Mouse (Mus musculus) fibroblast of lung, adult 2 months (primary cell): ENCODE results near the gene D930007J09Rik.

Experiments
- DNase-seq: peaks from one replicate; pipeline ENCODE4 v3.0.0-alpha.2; 2011; ENCODE audit warnings: low read depth

The D930007J09Rik gene

DNA sequence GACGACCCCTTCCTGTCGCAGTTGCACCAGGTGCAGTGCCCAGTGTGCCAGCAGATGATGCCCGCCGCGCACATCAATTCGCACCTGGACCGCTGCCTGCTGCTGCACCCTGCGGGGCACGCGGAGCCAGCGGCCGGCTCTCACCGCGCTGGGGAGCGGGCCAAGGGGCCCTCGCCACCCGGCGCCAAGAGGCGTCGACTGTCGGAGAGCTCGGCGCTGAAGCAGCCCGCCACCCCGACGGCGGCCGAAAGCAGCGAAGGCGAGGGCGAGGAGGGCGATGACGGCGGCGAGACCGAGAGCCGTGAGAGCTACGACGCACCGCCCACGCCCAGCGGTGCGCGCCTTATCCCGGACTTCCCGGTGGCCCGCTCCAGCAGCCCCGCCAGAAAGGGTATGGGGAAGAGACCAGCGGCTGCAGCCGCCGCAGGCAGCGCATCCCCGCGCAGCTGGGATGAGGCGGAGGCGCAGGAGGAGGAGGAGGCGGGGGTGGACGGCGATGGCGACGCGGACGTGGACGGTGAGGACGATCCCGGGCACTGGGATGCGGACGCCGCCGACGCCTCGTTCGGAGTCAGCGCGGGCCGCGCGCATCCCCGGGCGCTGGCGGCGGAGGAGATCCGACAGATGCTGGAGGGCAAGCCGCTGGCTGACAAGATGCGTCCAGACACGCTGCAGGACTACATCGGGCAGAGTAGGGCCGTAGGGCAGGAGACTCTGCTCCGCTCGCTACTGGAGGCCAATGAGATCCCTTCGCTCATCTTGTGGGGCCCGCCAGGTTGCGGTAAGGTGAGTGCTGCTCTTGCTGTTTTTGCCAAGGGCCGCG, at the start of gene D930007J09Rik:
Gene D930007J09Rik (minus strand): TSS at position 591 of the 823 bp plus-strand sequence.
- no peak for DNase-seq

- no peak for DNase-seq
Observed at GRCm38 (mm10) chr13:32851967-32852366, 49.3 kb upstream of the D930007J09Rik start.

DNA sequence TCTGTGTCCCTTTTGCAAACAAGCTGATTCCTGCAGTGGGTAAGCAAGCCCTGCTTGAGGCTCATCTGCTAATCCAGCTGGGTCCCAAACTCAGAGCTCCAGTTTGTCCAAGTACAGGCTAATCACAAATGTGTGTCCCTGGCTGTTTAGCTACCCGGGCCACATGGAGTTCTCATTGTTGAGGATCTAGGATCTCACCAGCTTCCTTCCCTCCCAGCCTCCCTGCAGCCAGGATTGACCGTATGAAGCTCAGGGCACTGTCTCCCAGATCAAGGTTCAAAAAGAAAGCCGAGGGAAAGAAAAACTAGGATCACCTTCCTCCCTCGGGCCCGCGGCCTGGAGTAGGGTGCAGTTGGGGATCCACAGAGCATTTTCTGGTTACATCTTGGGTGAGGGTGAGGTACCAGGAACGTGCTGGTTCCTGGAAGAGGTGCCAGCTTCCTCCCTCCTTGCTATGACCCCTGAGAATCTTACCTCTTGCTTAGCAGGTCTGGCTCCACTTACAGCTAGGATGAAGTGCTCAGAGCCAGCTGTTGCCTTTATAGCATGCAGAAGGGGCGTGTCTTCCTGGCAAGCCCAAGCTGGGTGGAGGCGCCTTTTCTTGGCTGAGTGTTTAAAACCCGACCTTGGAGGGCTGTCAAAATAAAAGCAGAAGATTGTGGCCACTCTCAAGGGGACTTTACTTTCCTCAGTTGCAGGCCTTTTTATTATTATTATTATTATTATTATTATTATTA, 48.2 kb upstream of the D930007J09Rik start, which contains the start of gene Serpinb1a:
Gene Serpinb1a (minus strand): TSS at position 518 of the 737 bp plus-strand sequence.
- peak; percentile 48 for DNase-seq

DNA sequence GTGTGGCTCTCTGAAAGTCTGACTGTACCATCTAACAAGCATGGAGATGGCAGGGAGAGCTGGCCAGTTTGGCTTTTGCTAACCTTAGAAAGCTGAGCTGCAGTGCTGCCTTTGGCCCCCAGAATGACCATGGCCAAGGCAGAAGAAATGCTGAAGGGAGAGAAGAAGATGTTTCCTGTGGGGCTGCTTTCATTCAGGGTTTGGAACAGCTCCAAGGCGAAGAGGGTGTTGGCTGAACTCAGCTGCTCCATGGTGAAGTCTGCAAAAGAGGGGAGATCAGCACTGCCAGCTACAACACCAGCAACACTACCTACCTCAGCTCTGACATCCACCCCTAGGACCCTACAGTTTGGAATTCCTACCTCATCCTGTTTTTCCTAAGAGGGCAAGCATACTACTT, 47.5 kb upstream of the D930007J09Rik start:
- no peak for DNase-seq

- DNase-seq = no peak
Observed at GRCm38 (mm10) chr13:32849531-32850123, 47.0 kb upstream of the D930007J09Rik start.

- DNase-seq = no peak
Observed at GRCm38 (mm10) chr13:32849092-32849491, 46.4 kb upstream of the D930007J09Rik start.

- DNase-seq = peak; percentile 76
Observed at GRCm38 (mm10) chr13:32846221-32846620, 43.6 kb upstream of the D930007J09Rik start.

GRCm38 (mm10) chr13:32841349-32841748, 38.7 kb upstream of the D930007J09Rik start:
- DNase-seq = no peak

GRCm38 (mm10) chr13:32839314-32839713, 36.7 kb upstream of the D930007J09Rik start:
- no peak for DNase-seq

DNA sequence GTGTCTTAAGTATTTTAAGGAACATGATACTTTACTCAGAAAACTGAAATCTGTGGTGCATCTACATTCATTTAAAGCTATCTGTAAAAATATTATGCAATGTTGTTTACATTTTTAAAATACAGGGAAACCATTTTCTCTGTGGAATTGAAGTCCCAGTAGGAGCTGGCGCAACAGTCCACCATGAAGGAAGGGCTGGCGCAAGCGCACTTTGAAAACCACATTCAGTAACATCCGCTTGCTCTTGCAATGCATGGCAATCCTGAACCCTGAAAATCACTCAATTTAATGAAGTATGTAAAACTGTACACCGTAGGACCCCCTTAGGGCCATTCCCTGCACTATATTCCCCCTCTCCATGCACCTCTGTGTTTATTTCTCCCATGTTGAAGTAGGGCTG, 31.9 kb upstream of the D930007J09Rik start:
- no peak for DNase-seq

DNA sequence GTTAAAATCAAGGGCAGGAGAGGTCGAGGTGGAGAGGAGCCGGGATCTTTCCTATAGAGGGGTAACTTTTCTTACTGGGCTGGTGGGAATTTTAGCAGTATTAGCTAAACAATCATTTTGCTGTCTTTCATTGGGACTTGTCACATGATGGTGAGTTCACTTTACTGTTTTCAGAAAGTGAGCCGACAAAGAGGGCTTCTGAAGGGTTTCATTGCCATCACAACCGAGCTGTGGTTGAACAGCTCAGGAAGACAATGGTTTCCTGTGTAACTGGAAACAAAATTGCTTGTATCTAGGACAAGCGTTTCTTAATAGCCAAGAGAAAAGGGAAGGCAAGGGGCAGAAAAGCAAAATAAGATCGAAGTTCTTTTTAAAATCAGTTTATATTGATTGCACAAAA, 30.6 kb upstream of the D930007J09Rik start:
- DNase-seq = no peak

GRCm38 (mm10) chr13:32832776-32833175, 30.1 kb upstream of the D930007J09Rik start:
- DNase-seq = no peak

DNA sequence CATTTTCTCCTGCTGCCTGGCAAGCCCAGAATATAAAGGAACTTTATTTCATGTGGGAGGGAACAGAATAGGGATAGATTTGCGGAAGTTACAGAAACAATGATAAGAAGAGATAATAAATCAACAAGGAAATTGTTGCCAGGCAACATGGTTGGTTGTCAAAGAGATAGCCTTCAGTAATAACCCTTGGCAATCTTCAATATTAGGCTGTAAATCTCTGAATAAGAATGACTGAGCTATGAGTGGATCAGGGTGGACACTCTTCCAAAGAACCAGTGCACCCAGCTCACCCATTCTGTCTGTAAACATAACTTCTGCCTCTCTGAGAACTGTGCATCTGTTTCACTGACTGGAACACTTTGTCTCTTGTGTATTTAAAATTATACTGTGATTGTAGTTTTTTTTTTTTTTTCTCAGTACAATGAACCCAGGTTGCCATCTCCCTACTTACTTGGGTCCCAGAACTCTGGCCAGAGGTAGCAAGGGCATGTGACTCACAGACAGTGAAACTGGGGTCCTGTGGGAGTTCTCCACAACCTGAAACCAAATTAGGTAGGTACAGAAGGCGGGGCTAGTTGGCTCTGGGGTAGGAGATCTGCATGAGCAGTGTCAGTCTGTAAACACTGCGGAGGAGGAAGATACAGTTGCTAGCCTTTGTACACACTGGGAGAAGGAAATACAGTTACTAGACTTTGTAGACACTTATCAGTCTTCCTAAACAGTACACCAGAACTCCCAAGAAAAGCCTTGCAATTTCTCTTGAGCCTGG, 29.0 kb upstream of the D930007J09Rik start:
- DNase-seq = no peak

DNA sequence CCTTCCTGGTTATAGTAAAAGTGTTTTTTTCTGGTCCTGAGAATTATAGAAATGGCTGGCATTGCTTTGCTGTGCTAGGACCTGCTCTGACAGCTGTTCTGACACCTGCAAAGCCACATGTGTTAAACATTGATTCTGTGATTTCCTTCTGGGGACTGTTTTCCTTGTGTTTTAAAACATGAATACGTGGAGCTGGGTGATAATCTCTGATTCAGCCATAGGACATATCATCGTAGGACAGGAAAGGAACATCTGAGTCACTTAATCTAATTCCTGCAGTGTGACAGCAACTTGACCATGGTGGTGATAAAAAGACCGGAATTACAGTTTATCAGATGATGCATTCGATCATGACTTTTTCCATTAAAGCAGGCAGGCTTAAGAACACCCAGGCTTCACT, 26.2 kb upstream of the D930007J09Rik start:
- no peak for DNase-seq

DNA sequence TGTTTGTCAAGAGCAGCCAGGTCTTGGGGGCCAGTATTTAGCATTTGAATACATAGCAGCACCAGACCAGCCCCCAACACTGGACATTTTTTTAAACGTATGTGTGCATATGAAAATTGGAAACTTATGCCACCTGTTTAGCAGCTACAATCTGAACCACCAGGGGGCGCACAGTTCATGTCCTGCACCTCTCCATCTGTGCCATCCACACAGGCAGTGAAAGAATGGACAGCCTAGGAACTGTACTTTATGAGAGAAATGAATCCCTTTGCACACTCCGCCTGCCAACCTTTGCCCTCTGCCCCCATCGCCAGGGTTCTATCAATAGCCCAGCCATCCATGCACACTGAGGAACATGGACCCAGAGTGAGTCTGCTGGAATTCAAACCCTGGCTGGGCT, 25.3 kb upstream of the D930007J09Rik start:
- DNase-seq = no peak

DNA sequence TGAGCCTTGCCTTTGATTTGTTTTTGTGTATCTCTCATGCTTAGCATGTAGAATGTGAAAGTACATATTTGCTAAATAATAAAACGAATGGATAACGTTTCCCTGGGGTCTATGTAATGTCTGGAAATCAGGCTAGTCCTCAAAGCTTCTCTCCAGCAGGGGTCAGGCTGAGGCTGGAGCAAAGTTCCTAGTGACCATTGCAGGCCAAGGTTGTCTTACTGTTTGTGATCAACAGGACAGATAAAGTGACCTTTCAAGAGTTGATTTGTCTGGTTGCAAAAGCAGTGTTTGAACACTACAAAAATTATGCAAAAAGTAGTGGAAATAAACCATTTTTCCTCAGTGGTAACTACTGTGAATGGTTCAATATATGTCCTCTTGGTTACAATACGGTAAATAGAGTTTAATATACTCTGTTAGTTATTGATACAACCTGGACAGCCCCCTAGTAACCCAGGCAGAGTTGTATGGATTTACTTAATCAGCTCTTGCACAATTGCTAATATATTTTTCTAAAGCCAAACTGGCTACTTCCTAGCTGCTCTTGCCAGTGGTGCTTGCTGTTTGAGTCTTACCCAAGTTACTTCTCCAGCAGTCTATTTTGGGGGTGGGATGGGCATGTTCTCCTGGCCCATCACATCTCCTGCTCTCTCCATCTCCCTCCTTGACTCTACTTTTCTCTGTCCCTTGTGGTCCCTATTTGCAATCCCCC, 24.6 kb upstream of the D930007J09Rik start:
- DNase-seq = no peak

DNA sequence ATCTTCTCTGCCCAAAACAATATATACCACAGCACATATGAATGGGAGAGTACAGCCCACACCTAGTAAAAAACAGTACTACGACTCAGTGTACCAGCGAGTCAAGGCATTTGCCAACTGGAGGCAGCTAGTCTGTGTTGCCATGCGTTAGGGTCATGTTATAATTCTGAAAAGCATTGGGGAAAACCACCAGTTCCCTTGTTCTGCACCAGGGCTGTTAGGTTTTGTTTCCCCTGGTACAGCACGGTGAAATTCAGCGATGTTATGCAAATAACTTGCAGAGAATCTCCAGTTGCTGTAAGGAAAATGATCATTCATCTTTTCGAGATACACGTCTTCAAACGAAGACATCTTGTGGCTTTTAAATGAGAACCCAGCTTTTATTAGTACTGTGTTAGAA, 22.9 kb upstream of the D930007J09Rik start:
- no peak for DNase-seq

DNA sequence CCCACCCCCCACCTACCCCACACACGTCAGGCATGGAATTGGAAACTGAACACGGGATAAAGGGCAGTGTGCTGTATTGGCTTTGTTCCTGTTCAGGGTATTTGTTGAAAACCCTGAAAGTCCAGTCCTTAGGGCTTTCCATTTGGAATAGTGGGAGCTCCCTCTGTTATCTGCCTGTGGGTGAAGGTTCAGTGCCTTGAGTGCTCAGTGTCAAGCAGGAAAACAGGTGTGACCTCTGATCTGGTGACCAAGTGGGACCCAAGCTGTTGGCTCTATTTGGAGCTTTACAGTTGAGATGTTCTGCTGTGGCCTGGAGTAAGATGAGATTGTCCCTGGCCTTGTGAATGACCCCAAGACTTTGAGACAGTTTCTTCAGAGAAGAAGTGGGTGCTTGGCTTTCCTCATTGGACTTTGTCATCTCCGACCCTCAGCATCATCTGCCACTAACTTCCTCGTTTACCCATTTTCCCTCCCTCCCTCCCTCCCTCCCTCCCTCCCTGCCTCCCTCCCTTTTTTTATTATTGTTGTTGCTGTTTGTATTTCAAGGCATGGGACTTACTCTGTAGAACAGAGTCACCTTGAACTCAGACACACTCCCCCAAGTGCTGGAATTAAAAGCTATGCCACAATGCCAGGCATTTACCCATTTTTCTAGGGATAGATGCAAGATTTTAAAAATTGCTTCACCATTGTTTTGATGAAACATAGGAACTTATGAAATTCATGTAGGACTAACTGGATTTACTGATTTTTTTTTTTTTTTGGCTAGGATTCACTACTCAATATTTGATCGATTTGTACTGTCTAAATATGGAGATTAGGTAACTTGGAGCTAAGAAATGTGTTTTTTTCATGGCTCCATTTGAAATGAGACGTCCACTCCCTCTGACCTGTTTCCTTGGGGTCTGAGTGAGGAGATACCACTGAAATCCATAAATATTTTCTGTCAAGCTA, 22.0 kb upstream of the D930007J09Rik start:
- DNase-seq = no peak

- no peak for DNase-seq
Observed at GRCm38 (mm10) chr13:32823126-32823525, 20.5 kb upstream of the D930007J09Rik start.

GRCm38 (mm10) chr13:32821671-32822070, 19.0 kb upstream of the D930007J09Rik start:
- no peak for DNase-seq
